Mouse (Mus musculus): ENCODE measurements around the gene Syn1. TPM values are rescaled to one million over a fixed set of nuclear protein-coding genes. Genes with fewer than 3 reads are reported as not detected.

The Syn1 gene
- total RNA-seq (2014; rRNA removed) (0.13 TPM in 1 of 2 replicates, not detected in the other), polyA plus RNA-seq (2012; rRNA removed) (0.13 and 0.21 TPM in 2 replicates)

DNA sequence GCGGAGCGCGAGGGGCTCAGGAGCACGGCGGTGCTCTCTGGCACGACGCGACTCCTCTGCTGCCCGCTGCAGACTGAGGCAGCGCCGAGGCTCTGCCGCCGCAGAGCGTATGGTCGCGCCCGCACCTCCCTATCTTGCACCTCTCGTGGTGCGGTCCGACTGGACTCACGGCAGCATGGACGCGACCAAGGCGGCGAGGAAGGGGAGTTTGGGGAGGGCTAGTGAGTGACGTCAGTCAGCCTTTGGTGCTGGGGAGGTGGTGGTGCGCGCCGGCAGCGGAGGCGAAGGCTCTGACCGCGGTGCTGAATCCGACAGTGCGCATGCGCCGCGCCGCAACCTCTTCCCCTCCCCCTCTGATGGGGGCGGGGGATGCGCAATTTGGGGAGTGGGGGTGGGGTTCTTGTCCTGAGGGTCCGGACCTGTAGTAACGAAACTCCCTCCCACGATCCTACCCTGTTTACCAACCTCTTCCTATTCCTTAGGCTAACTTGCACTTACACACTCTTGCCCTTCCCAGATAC is at the start of gene Syn1:
TSS of gene Syn1 (minus strand) at position 161 of the 521 bp plus-strand sequence.
- peak within 1 kb of the TSS; percentile 59; the same call in 1 of the 2 replicates for H3K4me3 ChIP-seq (ENCODE audit: insufficient read depth, low read depth, low read length)
- H3K79me2 ChIP-seq (ENCODE audit: control insufficient read depth, insufficient read depth, low read length), result no peaks in the 10 kb centered on the region
- TF ChIP-seq CTCF (IDR thresholded peaks at IDR 0.05; ENCODE audit: low read depth, low read length) (no peak), POLR2A (IDR thresholded peaks at IDR 0.05; ENCODE audit: extremely low read depth, insufficient read depth, low read length) (no peak)
- H3K36me3 ChIP-seq (ENCODE audit: control insufficient read depth, insufficient read depth, low read length), result no peaks in the 10 kb centered on the region
- peak within 1 kb of the TSS; percentile 53 for H3K9ac ChIP-seq (ENCODE audit: low read depth, low read length)
- DNase-seq (ENCODE audit: extremely low read depth, low read depth, low spot score), result peak; percentile 69
- WGBS, result under 1% methylated on average over 33 of the region's 44 CpGs
- no peaks in the 10 kb centered on the region for H3K4me1 ChIP-seq (ENCODE audit: control insufficient read depth, insufficient read depth, low read length)
- no peaks in the 10 kb centered on the region for H3K27me3 ChIP-seq (ENCODE audit: control insufficient read depth, insufficient read depth, low read length)
- no peak within 1 kb of the TSS for H3K27ac ChIP-seq (replicated peaks; ENCODE audit: insufficient read depth, low read depth, low read length)

DNA sequence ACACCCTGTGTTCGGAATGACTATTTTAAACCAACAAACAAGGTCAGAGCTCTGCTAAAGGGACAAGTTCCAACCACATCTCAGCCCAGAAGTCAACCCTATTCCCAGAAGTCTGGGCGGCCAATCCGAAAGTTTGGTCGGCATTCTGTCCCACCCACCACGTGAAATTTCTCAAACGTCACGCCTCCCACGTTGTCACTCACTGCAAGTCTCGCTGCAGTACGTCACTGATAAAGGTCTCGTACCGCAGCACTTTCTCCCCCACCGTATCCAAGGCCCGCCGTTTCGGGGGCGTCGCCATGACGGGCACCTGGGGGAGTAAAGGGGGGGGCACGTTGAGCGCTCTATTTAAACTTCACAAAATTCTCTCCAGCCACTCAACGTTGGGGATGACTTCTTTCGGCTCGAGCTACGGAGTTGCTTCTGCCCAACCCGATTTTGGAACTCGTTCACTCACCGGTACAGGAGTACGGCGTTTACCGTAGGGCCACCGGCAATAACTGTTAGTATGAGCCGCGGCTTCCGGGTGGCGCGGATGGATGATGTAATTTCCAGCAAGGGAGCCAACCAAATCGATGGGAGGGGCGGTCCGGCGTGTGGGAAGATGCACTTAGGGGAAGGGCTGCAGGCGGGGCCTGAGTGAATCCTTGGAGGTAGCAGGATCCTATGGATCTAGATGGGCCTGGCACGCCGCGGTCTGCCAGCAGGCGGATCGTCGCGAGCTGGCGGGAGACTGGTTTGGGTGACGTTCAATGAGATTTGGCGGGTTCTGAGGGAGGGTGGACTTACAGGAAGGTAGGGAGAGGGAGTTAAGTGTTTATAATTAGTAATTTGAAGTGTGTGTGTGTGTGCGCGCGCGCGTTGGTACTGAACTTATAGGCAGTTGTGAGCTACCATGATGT is 40.9 kb upstream of the Syn1 start, which contains the start of gene Uxt:
TSS of gene Uxt (minus strand) at position 541 of the 902 bp plus-strand sequence.
- peak; percentile 91 for DNase-seq (ENCODE audit: extremely low read depth, low read depth, low spot score)
- Histone ChIP-seq H3K27ac (replicated peaks; ENCODE audit: insufficient read depth, low read depth, low read length) (peak within 1 kb of the TSS; percentile 97), H3K9ac (ENCODE audit: low read depth, low read length) (peak within 1 kb of the TSS; percentile 83), H3K27me3 (ENCODE audit: control insufficient read depth, insufficient read depth, low read length) (no peaks in the 10 kb centered on the region), H3K4me3 (ENCODE audit: insufficient read depth, low read depth, low read length) (peak within 1 kb of the TSS; percentile 86), H3K36me3 (ENCODE audit: control insufficient read depth, insufficient read depth, low read length) (peaks cover 5% of the 10 kb centered on the region), H3K79me2 (ENCODE audit: control insufficient read depth, insufficient read depth, low read length) (0 out of 2 replicates have a peak, but pooled peaks cover 3% of the 10 kb centered on the region), H3K4me1 (ENCODE audit: control insufficient read depth, insufficient read depth, low read length) (0 out of 2 replicates have a peak, but pooled peaks cover 2% of the 10 kb centered on the region)
- under 1% methylated on average over 57 of the region's 57 CpGs for WGBS
- TF ChIP-seq POLR2A (IDR thresholded peaks at IDR 0.05; ENCODE audit: extremely low read depth, insufficient read depth, low read length), result no peak
- TF ChIP-seq CTCF (IDR thresholded peaks at IDR 0.05; ENCODE audit: low read depth, low read length), result 0 out of 2 replicates have a peak, but pooled peaks have one; percentile 11

DNA sequence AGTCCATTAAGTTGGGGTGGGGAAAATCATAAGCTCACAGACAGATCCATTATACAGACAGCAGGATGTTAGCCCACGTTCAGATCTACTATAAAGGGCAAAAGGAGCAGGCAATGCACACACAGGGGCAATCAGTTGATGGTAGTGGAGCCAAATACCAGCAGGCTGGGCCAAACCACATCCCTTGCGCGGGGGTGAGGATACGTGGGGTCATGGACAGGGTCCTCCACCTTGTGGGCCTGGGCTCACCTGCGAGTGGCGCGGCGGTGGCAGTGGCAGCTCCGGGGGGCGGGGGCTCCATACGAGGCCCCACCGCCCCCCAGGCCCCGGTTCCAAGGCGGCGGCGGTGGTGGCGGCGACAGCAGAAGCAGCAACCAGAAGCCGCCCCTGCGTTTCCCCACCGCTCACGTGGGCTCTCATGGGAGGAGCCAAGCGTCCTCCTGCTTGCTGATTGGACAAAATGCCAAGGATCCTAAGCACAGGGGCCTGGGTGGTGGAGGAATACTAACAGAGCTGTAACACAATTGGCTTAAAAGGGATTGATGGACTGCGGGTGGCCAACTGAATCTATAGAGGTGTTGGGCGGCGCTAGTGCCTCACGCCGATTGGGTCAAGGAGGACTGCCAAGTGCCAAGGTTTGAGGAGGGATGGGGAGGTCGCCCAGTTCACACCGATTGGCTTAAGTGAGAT is 29.5 kb upstream of the Syn1 start, which contains the start of gene Elk1:
TSS of gene Elk1 (minus strand) at position 418 of the 690 bp plus-strand sequence.
- H3K4me1 ChIP-seq (ENCODE audit: control insufficient read depth, insufficient read depth, low read length), result peaks cover 2% of the 10 kb centered on the region; the same call in 1 of the 2 replicates
- DNase-seq (ENCODE audit: extremely low read depth, low read depth, low spot score), result peak; percentile 80
- peaks cover 2% of the 10 kb centered on the region; the same call in 1 of the 2 replicates for H3K79me2 ChIP-seq (ENCODE audit: control insufficient read depth, insufficient read depth, low read length)
- TF ChIP-seq POLR2A (IDR thresholded peaks at IDR 0.05; ENCODE audit: extremely low read depth, insufficient read depth, low read length) (no peak), CTCF (IDR thresholded peaks at IDR 0.05; ENCODE audit: low read depth, low read length) (no peak)
- H3K36me3 ChIP-seq (ENCODE audit: control insufficient read depth, insufficient read depth, low read length), result no peaks in the 10 kb centered on the region
- 0% methylated on average over 17 of the region's 30 CpGs for WGBS
- H3K9ac ChIP-seq (ENCODE audit: low read depth, low read length), result peak within 1 kb of the TSS; percentile 92
- H3K27me3 ChIP-seq (ENCODE audit: control insufficient read depth, insufficient read depth, low read length), result no peaks in the 10 kb centered on the region
- H3K27ac ChIP-seq (replicated peaks; ENCODE audit: insufficient read depth, low read depth, low read length), result peak within 1 kb of the TSS; percentile 70
- peak within 1 kb of the TSS; percentile 89 for H3K4me3 ChIP-seq (ENCODE audit: insufficient read depth, low read depth, low read length)

DNA sequence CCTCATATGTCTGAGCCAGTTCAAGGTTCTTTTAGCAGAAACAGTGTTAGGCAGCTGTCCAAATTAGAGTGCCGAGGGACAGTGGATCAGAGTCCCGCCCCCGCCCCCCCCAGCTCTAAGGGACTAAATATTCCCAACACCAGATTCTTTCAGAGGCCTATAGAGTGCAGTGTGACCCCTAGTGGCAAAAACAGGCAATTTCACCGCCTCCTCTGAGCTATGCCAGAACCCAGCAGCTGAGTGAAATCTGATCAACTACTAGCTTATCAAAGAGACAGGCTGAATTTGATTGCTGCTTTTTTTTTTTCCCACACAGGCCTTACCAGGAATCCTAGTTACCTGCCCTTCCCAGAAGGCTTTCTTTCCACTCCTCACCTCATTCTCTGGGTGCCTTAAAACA is 25.3 kb upstream of the Syn1 start:
- Histone ChIP-seq H3K4me1 (ENCODE audit: control insufficient read depth, insufficient read depth, low read length) (peaks cover 2% of the 10 kb centered on the region; the same call in 1 of the 2 replicates), H3K27me3 (ENCODE audit: control insufficient read depth, insufficient read depth, low read length) (no peaks in the 10 kb centered on the region), H3K9ac (ENCODE audit: low read depth, low read length) (no peak overlapping the region), H3K79me2 (ENCODE audit: control insufficient read depth, insufficient read depth, low read length) (peaks cover 2% of the 10 kb centered on the region; the same call in 1 of the 2 replicates), H3K4me3 (ENCODE audit: insufficient read depth, low read depth, low read length) (no peak overlapping the region), H3K27ac (replicated peaks; ENCODE audit: insufficient read depth, low read depth, low read length) (no peak overlapping the region), H3K36me3 (ENCODE audit: control insufficient read depth, insufficient read depth, low read length) (no peaks in the 10 kb centered on the region; the same call in 1 of the 2 replicates)
- DNase-seq (ENCODE audit: extremely low read depth, low read depth, low spot score), result peak; percentile 17
- TF ChIP-seq POLR2A (IDR thresholded peaks at IDR 0.05; ENCODE audit: extremely low read depth, insufficient read depth, low read length) (no peak), CTCF (IDR thresholded peaks at IDR 0.05; ENCODE audit: low read depth, low read length) (peak; percentile 49)
- 0% methylated on average over 4 of the region's 4 CpGs for WGBS

DNA sequence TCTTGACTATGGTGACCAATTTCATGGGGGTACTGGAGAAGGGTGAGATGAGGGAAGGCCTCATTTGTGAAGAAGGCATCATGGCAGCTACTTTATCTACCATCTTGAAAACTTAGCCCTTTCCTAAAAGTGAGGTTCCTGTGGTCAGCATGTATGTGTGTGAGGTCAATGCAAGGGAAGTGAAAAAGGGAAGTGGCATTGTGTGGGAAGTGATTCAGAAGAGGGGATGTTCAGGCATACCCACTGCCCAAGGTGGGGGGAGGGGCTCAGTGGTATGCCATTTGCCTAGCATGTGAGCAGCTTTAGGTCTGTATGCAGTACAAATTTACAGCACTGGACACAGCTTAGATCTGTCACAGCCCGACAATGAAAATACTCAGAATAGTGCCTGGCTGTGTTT is 11.2 kb upstream of the Syn1 start:
- 82% methylated on average over 1 of the region's 1 CpGs for WGBS
- Histone ChIP-seq H3K4me1 (ENCODE audit: control insufficient read depth, insufficient read depth, low read length) (no peaks in the 10 kb centered on the region), H3K27me3 (ENCODE audit: control insufficient read depth, insufficient read depth, low read length) (no peaks in the 10 kb centered on the region), H3K9ac (ENCODE audit: low read depth, low read length) (no peak overlapping the region), H3K79me2 (ENCODE audit: control insufficient read depth, insufficient read depth, low read length) (no peaks in the 10 kb centered on the region), H3K27ac (replicated peaks; ENCODE audit: insufficient read depth, low read depth, low read length) (no peak overlapping the region), H3K36me3 (ENCODE audit: control insufficient read depth, insufficient read depth, low read length) (no peaks in the 10 kb centered on the region; the same call in 1 of the 2 replicates), H3K4me3 (ENCODE audit: insufficient read depth, low read depth, low read length) (no peak overlapping the region)
- DNase-seq (ENCODE audit: extremely low read depth, low read depth, low spot score), result peak; percentile 19
- TF ChIP-seq CTCF (IDR thresholded peaks at IDR 0.05; ENCODE audit: low read depth, low read length), result no peak
- TF ChIP-seq POLR2A (IDR thresholded peaks at IDR 0.05; ENCODE audit: extremely low read depth, insufficient read depth, low read length), result no peak
